Mouse (Mus musculus) liver, adult 2 months (tissue): Measurements from ENCODE around the gene 9130230L23Rik. TPM values are rescaled to one million over a fixed set of nuclear protein-coding genes. Genes with fewer than 3 reads are reported as not detected.

Experiments
- DNase-seq: peaks from one replicate; pipeline ENCODE4 v3.0.0-alpha.2; 2011; ENCODE audit warnings: low read depth, low spot score; ENCODE audit errors: extremely low read depth
- H3K27ac ChIP-seq: fragments of 200-500 bp; replicated peaks from 2 replicates; pipeline ENCODE4 v1.5.1; 2012; ENCODE audit warnings: low read depth, mild to moderate bottlenecking, control low read depth, inconsistent platforms, low read length; ENCODE audit not compliant: insufficient read depth
- H3K27me3 ChIP-seq: fragments of 200-500 bp; 2 replicates; pipeline ENCODE4 v1.6.1; 2012; ENCODE audit warnings: mild to moderate bottlenecking, moderate library complexity, low read length, inconsistent platforms; ENCODE audit not compliant: control insufficient read depth, insufficient read depth
- H3K36me3 ChIP-seq: fragments of 200-500 bp; 2 replicates; pipeline ENCODE4 v1.6.1; 2012; ENCODE audit warnings: low read length, inconsistent platforms; ENCODE audit not compliant: control insufficient read depth, insufficient read depth
- H3K4me1 ChIP-seq: fragments of 200-500 bp; 2 replicates; pipeline ENCODE4 v1.6.1; 2011; ENCODE audit warnings: low read length; ENCODE audit not compliant: control insufficient read depth, insufficient read depth
- H3K4me3 ChIP-seq: fragments of 200-500 bp; 2 replicates; pipeline ENCODE4 v1.5.1; 2011; ENCODE audit warnings: low read depth, mild to moderate bottlenecking, control low read depth, low read length, moderate library complexity; ENCODE audit not compliant: insufficient read depth
- H3K79me2 ChIP-seq: fragments of 200-500 bp; 2 replicates; pipeline ENCODE4 v1.6.1; 2012; ENCODE audit warnings: inconsistent platforms, mild to moderate bottlenecking, low read length, moderate library complexity; ENCODE audit not compliant: control insufficient read depth, insufficient read depth
- H3K9ac ChIP-seq: fragments of 200-500 bp; 2 replicates; pipeline ENCODE4 v1.6.1; 2012; ENCODE audit warnings: low read depth, mild to moderate bottlenecking, control low read depth, inconsistent platforms, low read length
- CTCF ChIP-seq: fragments of 200-500 bp; IDR thresholded peaks from 2 replicates; pipeline ENCODE4 v1.5.1; 2011; ENCODE audit warnings: low read depth, low read length, control low read depth
- POLR2A ChIP-seq: fragments of 200-500 bp; IDR thresholded peaks from 2 replicates; pipeline ENCODE4 v1.6.1; 2011; ENCODE audit warnings: low read length, control low read depth; ENCODE audit not compliant: insufficient read depth; ENCODE audit errors: extremely low read depth
- WGBS: fragments of 180-500 bp; shearing (Covaris S2); methylation state at CpG from one replicate; pipeline ENCODE4 v1.1.7; 2018; 5-methylcytosine and 5-hydroxymethylcytosine counted together
- polyA plus RNA-seq: library from polyadenylated mRNA; depleted of rRNA; stranded (reverse); fragments of >200 nt; gene quantifications from 2 replicates; pipeline ENCODE4 v1.2.3, GENCODE M21; 2012
- total RNA-seq: library from RNA; depleted of rRNA; stranded (reverse); fragments of >200 nt; gene quantifications from 2 replicates; pipeline ENCODE4 v1.2.3, GENCODE M21; 2014

9130230L23Rik gene
- total and polyA plus RNA-seq, 2 experiments: 0.65 TPM; not detected in 1

DNA sequence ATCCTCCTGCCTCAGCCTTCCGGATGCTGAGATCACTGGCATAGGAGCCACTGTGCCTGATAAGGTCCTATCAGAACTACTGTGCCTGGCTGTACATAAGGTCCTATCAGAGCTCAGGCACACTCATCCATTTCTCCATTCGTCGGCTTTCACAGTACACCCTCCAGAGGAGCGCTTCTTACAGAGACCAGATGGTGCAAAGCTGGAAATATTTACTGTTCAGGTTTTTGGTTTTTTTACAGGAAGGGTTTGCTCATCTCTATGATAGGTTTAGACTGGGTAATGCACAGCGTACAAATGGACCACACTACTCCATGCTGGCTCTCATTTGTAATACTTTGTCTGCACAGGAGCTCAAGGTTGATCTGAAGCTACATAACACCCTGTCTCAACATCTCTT, 40.8 kb downstream of the 9130230L23Rik start:
- no peaks in the 10 kb centered on the region for H3K79me2 ChIP-seq
- no peak for TF ChIP-seq POLR2A
- TF ChIP-seq CTCF: no peak
- H3K36me3 ChIP-seq: no peaks in the 10 kb centered on the region
- no peaks in the 10 kb centered on the region for H3K27me3 ChIP-seq
- WGBS: 94% methylated on average over 5 of the region's 5 CpGs
- no peaks in the 10 kb centered on the region for H3K4me1 ChIP-seq
- H3K4me3 ChIP-seq: no peak overlapping the region
- H3K27ac ChIP-seq: no peak overlapping the region
- no peak overlapping the region for H3K9ac ChIP-seq
- DNase-seq: no peak

GRCm38 (mm10) chr5:65960597-65960950, 43.5 kb downstream of the 9130230L23Rik start:
- Histone ChIP-seq H3K36me3 (no peaks in the 10 kb centered on the region), H3K79me2 (no peaks in the 10 kb centered on the region), H3K9ac (no peak overlapping the region), H3K27ac (no peak overlapping the region), H3K27me3 (no peaks in the 10 kb centered on the region), H3K4me1 (no peaks in the 10 kb centered on the region), H3K4me3 (no peak overlapping the region)
- WGBS: 86% methylated on average over 11 of the region's 11 CpGs
- no peak for DNase-seq
- TF ChIP-seq CTCF: no peak

DNA sequence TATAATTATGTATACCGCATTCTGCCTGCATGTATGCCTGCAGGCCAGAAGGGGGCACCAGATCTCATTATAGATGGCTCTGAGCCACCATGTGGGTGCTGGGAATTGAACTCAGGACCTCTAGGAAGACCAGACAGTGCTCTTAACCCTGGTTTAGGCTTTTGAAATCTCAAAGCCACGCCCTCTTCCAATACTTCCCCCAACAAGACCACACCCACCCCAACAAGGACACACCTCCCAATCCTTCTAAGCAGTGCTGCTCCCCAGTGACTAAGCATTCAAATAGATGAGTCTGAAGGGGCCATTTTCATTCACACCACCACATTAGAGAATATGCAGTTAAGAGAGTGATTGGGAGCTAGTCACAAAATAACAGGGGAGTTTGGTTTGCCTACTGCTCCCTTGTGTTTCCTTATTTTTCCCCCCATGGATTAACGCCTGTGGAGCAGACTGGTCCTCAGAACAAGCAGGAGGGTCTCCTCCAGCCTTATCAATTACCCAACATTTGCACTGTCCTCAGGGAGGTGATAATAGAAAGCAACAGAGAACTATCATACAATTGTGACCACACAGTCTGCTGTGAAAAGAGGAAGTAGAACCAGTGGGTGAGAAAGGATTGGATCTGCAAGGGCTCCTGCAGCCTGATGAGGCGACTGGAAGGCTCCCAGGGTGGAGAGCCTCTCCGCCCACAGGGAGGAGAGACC, 44.0 kb downstream of the 9130230L23Rik start:
- H3K36me3 ChIP-seq: no peaks in the 10 kb centered on the region
- no peak overlapping the region for H3K27ac ChIP-seq
- no peak for DNase-seq
- no peaks in the 10 kb centered on the region for H3K79me2 ChIP-seq
- no peak overlapping the region for H3K4me3 ChIP-seq
- no peaks in the 10 kb centered on the region for H3K4me1 ChIP-seq
- TF ChIP-seq POLR2A (no peak), CTCF (no peak)
- no peaks in the 10 kb centered on the region for H3K27me3 ChIP-seq
- 87% methylated on average over 5 of the region's 5 CpGs for WGBS
- H3K9ac ChIP-seq: no peak overlapping the region

DNA sequence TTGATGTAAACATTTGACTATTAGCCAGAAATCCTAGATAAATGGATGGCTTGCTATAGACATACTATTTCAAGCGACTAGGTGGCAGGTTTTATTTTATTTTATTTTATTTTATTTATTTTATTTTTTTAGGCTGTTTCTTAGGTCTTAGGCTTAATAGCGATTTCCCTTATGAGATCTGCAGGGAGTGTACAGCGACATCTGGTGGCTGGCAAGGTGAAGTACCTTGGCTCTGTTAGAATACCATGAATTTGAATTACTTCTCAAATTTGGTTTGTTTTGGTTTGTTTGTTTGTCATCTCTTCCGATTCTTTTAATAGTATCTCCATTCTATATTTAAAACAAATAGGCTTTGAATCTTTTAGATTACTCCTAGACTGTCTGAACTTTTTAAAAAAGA, 45.5 kb downstream of the 9130230L23Rik start:
- TF ChIP-seq CTCF (peak; percentile 60; the same call in 1 of the 2 replicates), POLR2A (no peak)
- Histone ChIP-seq H3K36me3 (no peaks in the 10 kb centered on the region), H3K27ac (no peak overlapping the region), H3K27me3 (no peaks in the 10 kb centered on the region), H3K4me3 (no peak overlapping the region), H3K9ac (no peak overlapping the region), H3K4me1 (no peaks in the 10 kb centered on the region), H3K79me2 (no peaks in the 10 kb centered on the region)
- WGBS: 2% methylated on average over 4 of the region's 4 CpGs
- peak; percentile 48 for DNase-seq

DNA sequence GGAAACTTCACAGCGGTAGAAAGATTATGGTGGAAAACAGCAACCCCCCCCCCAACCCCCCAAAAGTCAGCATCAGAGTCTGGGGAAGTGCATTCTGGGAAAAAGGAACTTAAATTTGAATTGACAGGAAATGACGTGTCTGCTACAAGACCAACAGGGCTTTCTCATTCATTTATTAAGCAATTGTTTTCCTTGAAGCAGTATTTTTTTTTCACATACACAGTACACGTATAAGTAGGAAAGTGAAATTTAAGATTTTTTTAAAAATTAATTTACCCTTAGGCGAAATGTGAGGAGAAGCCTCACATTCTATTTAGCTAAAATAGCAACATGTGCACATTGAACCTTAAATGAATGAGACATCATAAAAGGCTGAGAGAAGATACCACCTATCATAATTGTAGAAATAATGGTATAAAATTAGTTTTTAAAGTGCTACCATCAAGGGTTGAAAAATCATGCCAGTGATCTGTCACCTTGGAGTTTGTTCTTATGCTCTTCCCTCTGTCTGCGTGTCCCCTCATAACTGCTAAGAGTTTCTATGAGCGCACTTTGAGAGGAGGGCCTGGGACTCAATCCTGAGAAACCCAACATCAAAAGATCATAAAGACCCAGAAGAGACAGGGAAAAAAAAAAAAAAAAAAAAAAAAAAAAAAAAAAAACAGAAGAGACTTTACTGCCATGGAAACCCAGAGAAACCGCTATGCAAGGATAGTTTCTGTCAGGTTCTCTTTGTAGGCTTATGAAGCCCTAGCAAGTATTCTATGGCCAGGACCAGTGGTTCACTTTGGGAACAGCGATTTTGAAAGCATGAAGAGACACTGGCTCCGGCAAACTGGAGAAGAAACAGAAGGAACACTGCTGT, 47.7 kb downstream of the 9130230L23Rik start:
- H3K4me3 ChIP-seq: peak overlapping the region; percentile 32
- no peaks in the 10 kb centered on the region for H3K79me2 ChIP-seq
- DNase-seq: no peak
- no peaks in the 10 kb centered on the region for H3K27me3 ChIP-seq
- H3K36me3 ChIP-seq: no peaks in the 10 kb centered on the region
- H3K9ac ChIP-seq: no peak overlapping the region
- H3K27ac ChIP-seq: no peak overlapping the region
- WGBS: 79% methylated on average over 9 of the region's 9 CpGs
- no peaks in the 10 kb centered on the region for H3K4me1 ChIP-seq
- TF ChIP-seq CTCF (no peak), POLR2A (no peak)
